Mouse (Mus musculus): ENCODE data around the gene Fcgrt. TPM values are rescaled to one million over a fixed set of nuclear protein-coding genes. Genes with fewer than 3 reads are reported as not detected.
"Not testable (repeated sequence)": the region's sequence is repeated elsewhere in the genome, so short reads cannot be mapped to it uniquely, and the experiment has no call there.

Fcgrt gene
- 37.7 and 40.5 TPM in 2 replicates for polyA plus RNA-seq (2014; fragmentation: Nextera tagmentation; extraction: Ambion mirVana)

- 70% methylated on average over 7 of the region's 7 CpGs for WGBS
- H3K36me3 ChIP-seq (replicated peaks; ENCODE audit: control insufficient read depth, insufficient read depth): no peaks in the 10 kb centered on the region
- no peak for DNase-seq (ENCODE audit: low spot score)
- no peaks in the 10 kb centered on the region for H3K27me3 ChIP-seq (ENCODE audit: control insufficient read depth, insufficient read depth, low read length)
- no peak within 1 kb of the TSS for H3K4me3 ChIP-seq (replicated peaks; ENCODE audit: low read length)
- no peaks in the 10 kb centered on the region for H3K9me3 ChIP-seq (ENCODE audit: control insufficient read depth, low read length)
- no peak within 1 kb of the TSS for H3K27ac ChIP-seq
- ATAC-seq (ENCODE audit: low FRiP score): no peak; the same call in 1 of the 2 replicates
- H3K4me1 ChIP-seq (replicated peaks; ENCODE audit: control insufficient read depth, insufficient read depth, low read length): no peaks in the 10 kb centered on the region
- H3K4me2 ChIP-seq (replicated peaks): peak within 1 kb of the TSS; percentile 34
- H3K9ac ChIP-seq: 0 out of 2 replicates have a peak within 1 kb of the TSS, but pooled peaks have one; percentile 16
These were observed at the start of gene Fcgrt for GRCm38 (mm10) chr7:45103652-45104180. Gene Fcgrt (minus strand): TSS chr7:45103851.

GRCm38 (mm10) chr7:45153052-45153451 lies 49.4 kb upstream of the Fcgrt start:
- H3K4me3 ChIP-seq (replicated peaks; ENCODE audit: low read length): not testable (repeated sequence)

GRCm38 (mm10) chr7:45151303-45151702 lies 47.7 kb upstream of the Fcgrt start:
- Histone ChIP-seq H3K4me2 (replicated peaks) (no peak overlapping the region), H3K27me3 (ENCODE audit: control insufficient read depth, insufficient read depth, low read length) (no peaks in the 10 kb centered on the region), H3K36me3 (replicated peaks; ENCODE audit: control insufficient read depth, insufficient read depth) (0 out of 2 replicates have a peak, but pooled peaks cover 6% of the 10 kb centered on the region), H3K4me3 (replicated peaks; ENCODE audit: low read length) (no peak overlapping the region), H3K4me1 (replicated peaks; ENCODE audit: control insufficient read depth, insufficient read depth, low read length) (peaks cover 12% of the 10 kb centered on the region), H3K27ac (no peak overlapping the region), H3K9ac (0 out of 2 replicates have a peak overlapping the region, but pooled peaks have one; percentile 28), H3K9me3 (ENCODE audit: control insufficient read depth, low read length) (no peaks in the 10 kb centered on the region)
- no peak for ATAC-seq (ENCODE audit: low FRiP score)
- WGBS: 56% methylated on average over 11 of the region's 11 CpGs
- no peak for DNase-seq (ENCODE audit: low spot score)

More at GRCm38 (mm10) chr7:45153052-45153451, 49.4 kb upstream of the Fcgrt start:
- not testable (repeated sequence) for H3K36me3 ChIP-seq (replicated peaks; ENCODE audit: control insufficient read depth, insufficient read depth); DNase-seq (ENCODE audit: low spot score); H3K9me3 ChIP-seq (ENCODE audit: control insufficient read depth, low read length); H3K9ac ChIP-seq; ATAC-seq (ENCODE audit: low FRiP score); H3K27me3 ChIP-seq (ENCODE audit: control insufficient read depth, insufficient read depth, low read length); H3K27ac ChIP-seq
- 95% methylated on average over 2 of the region's 2 CpGs for WGBS
- H3K4me2 ChIP-seq (replicated peaks): peak overlapping the region; percentile 93
- H3K4me1 ChIP-seq (replicated peaks; ENCODE audit: control insufficient read depth, insufficient read depth, low read length): peaks cover 12% of the 10 kb centered on the region

- H3K27ac ChIP-seq: no peak overlapping the region
- peaks cover 11% of the 10 kb centered on the region for H3K4me1 ChIP-seq (replicated peaks; ENCODE audit: control insufficient read depth, insufficient read depth, low read length)
- no peaks in the 10 kb centered on the region for H3K27me3 ChIP-seq (ENCODE audit: control insufficient read depth, insufficient read depth, low read length)
- DNase-seq (ENCODE audit: low spot score) (no peak), ATAC-seq (ENCODE audit: low FRiP score) (no peak)
- no peak overlapping the region for H3K4me3 ChIP-seq (replicated peaks; ENCODE audit: low read length)
- no peak overlapping the region for H3K4me2 ChIP-seq (replicated peaks)
- 0 out of 2 replicates have a peak, but pooled peaks cover 6% of the 10 kb centered on the region for H3K36me3 ChIP-seq (replicated peaks; ENCODE audit: control insufficient read depth, insufficient read depth)
- H3K9ac ChIP-seq: no peak overlapping the region
- 75% methylated on average over 4 of the region's 4 CpGs for WGBS
- H3K9me3 ChIP-seq (ENCODE audit: control insufficient read depth, low read length): no peaks in the 10 kb centered on the region
These were observed 46.7 kb upstream of the Fcgrt start for GRCm38 (mm10) chr7:45150321-45150720.

- no peak overlapping the region for H3K9ac ChIP-seq
- ATAC-seq (ENCODE audit: low FRiP score) (no peak), DNase-seq (ENCODE audit: low spot score) (no peak)
- WGBS: 28% methylated on average over 6 of the region's 6 CpGs
- 0 out of 2 replicates have a peak, but pooled peaks cover 6% of the 10 kb centered on the region for H3K36me3 ChIP-seq (replicated peaks; ENCODE audit: control insufficient read depth, insufficient read depth)
- H3K9me3 ChIP-seq (ENCODE audit: control insufficient read depth, low read length): no peaks in the 10 kb centered on the region
- no peak overlapping the region for H3K27ac ChIP-seq
- no peak overlapping the region for H3K4me3 ChIP-seq (replicated peaks; ENCODE audit: low read length)
- 0 out of 2 replicates have a peak, but pooled peaks cover 5% of the 10 kb centered on the region for H3K4me1 ChIP-seq (replicated peaks; ENCODE audit: control insufficient read depth, insufficient read depth, low read length)
- no peaks in the 10 kb centered on the region for H3K27me3 ChIP-seq (ENCODE audit: control insufficient read depth, insufficient read depth, low read length)
- no peak overlapping the region for H3K4me2 ChIP-seq (replicated peaks)
These were observed 45.9 kb upstream of the Fcgrt start for GRCm38 (mm10) chr7:45149545-45149944.

- H3K9me3 ChIP-seq (ENCODE audit: control insufficient read depth, low read length): no peaks in the 10 kb centered on the region
These were observed 45.0 kb upstream of the Fcgrt start for GRCm38 (mm10) chr7:45148534-45149098.

GRCm38 (mm10) chr7:45147899-45148298 lies 44.2 kb upstream of the Fcgrt start:
- no peak overlapping the region for H3K27ac ChIP-seq
- H3K4me2 ChIP-seq (replicated peaks): no peak overlapping the region
- WGBS: 86% methylated on average over 11 of the region's 11 CpGs
- H3K36me3 ChIP-seq (replicated peaks; ENCODE audit: control insufficient read depth, insufficient read depth): 0 out of 2 replicates have a peak, but pooled peaks cover 6% of the 10 kb centered on the region
- no peaks in the 10 kb centered on the region for H3K9me3 ChIP-seq (ENCODE audit: control insufficient read depth, low read length)
- ATAC-seq (ENCODE audit: low FRiP score): no peak
- DNase-seq (ENCODE audit: low spot score): no peak
- H3K9ac ChIP-seq: no peak overlapping the region
- no peaks in the 10 kb centered on the region for H3K4me1 ChIP-seq (replicated peaks; ENCODE audit: control insufficient read depth, insufficient read depth, low read length)
- no peaks in the 10 kb centered on the region for H3K27me3 ChIP-seq (ENCODE audit: control insufficient read depth, insufficient read depth, low read length)
- H3K4me3 ChIP-seq (replicated peaks; ENCODE audit: low read length): no peak overlapping the region

More at GRCm38 (mm10) chr7:45148534-45149098, 45.0 kb upstream of the Fcgrt start:
- H3K4me3 ChIP-seq (replicated peaks; ENCODE audit: low read length): no peak overlapping the region
- WGBS: 65% methylated on average over 4 of the region's 4 CpGs
- 0 out of 2 replicates have a peak, but pooled peaks cover 3% of the 10 kb centered on the region for H3K4me1 ChIP-seq (replicated peaks; ENCODE audit: control insufficient read depth, insufficient read depth, low read length)
- no peak overlapping the region for H3K9ac ChIP-seq
- DNase-seq (ENCODE audit: low spot score) (no peak), ATAC-seq (ENCODE audit: low FRiP score) (no peak)
- 0 out of 2 replicates have a peak, but pooled peaks cover 6% of the 10 kb centered on the region for H3K36me3 ChIP-seq (replicated peaks; ENCODE audit: control insufficient read depth, insufficient read depth)
- no peaks in the 10 kb centered on the region for H3K27me3 ChIP-seq (ENCODE audit: control insufficient read depth, insufficient read depth, low read length)
- H3K4me2 ChIP-seq (replicated peaks): no peak overlapping the region
- no peak overlapping the region for H3K27ac ChIP-seq

GRCm38 (mm10) chr7:45147267-45147666 lies 43.6 kb upstream of the Fcgrt start:
- Histone ChIP-seq H3K36me3 (replicated peaks; ENCODE audit: control insufficient read depth, insufficient read depth) (peaks cover 11% of the 10 kb centered on the region; the same call in 1 of the 2 replicates), H3K9ac (no peak overlapping the region), H3K27me3 (ENCODE audit: control insufficient read depth, insufficient read depth, low read length) (no peaks in the 10 kb centered on the region), H3K4me2 (replicated peaks) (no peak overlapping the region), H3K4me1 (replicated peaks; ENCODE audit: control insufficient read depth, insufficient read depth, low read length) (no peaks in the 10 kb centered on the region), H3K4me3 (replicated peaks; ENCODE audit: low read length) (no peak overlapping the region), H3K27ac (no peak overlapping the region), H3K9me3 (ENCODE audit: control insufficient read depth, low read length) (no peaks in the 10 kb centered on the region)
- no peak for ATAC-seq (ENCODE audit: low FRiP score)
- no peak for DNase-seq (ENCODE audit: low spot score)
- WGBS: 94% methylated on average over 11 of the region's 11 CpGs

GRCm38 (mm10) chr7:45145460-45145859 lies 41.8 kb upstream of the Fcgrt start:
- H3K36me3 ChIP-seq (replicated peaks; ENCODE audit: control insufficient read depth, insufficient read depth): peaks cover 12% of the 10 kb centered on the region; the same call in 1 of the 2 replicates
- H3K9ac ChIP-seq: no peak overlapping the region
- H3K27me3 ChIP-seq (ENCODE audit: control insufficient read depth, insufficient read depth, low read length): no peaks in the 10 kb centered on the region
- 96% methylated on average over 8 of the region's 8 CpGs for WGBS
- H3K4me1 ChIP-seq (replicated peaks; ENCODE audit: control insufficient read depth, insufficient read depth, low read length): no peaks in the 10 kb centered on the region
- ATAC-seq (ENCODE audit: low FRiP score) (no peak), DNase-seq (ENCODE audit: low spot score) (no peak)
- no peaks in the 10 kb centered on the region for H3K9me3 ChIP-seq (ENCODE audit: control insufficient read depth, low read length)
- no peak overlapping the region for H3K4me2 ChIP-seq (replicated peaks)
- H3K4me3 ChIP-seq (replicated peaks; ENCODE audit: low read length): no peak overlapping the region
- H3K27ac ChIP-seq: no peak overlapping the region
